Mouse (Mus musculus) bone marrow macrophage, adult 2 months (primary cell): ENCODE data around the gene Psmc3ip. TPM values are rescaled to one million over a fixed set of nuclear protein-coding genes. Genes with fewer than 3 reads are reported as not detected.

Source experiments
- H3K27ac ChIP-seq: 2 replicates; pipeline ENCODE4 v1.5.1; 2012; ENCODE audit warnings: low read depth, low read length; ENCODE audit not compliant: insufficient read depth
- H3K4me1 ChIP-seq: 2 replicates; pipeline ENCODE4 v1.6.1; 2012; ENCODE audit warnings: low read length; ENCODE audit not compliant: control insufficient read depth, insufficient read depth
- H3K4me3 ChIP-seq: 2 replicates; pipeline ENCODE4 v1.5.1; 2012; ENCODE audit warnings: mild to moderate bottlenecking, low read length, moderate library complexity; ENCODE audit not compliant: insufficient read depth
- CTCF ChIP-seq: IDR thresholded peaks from 2 replicates; pipeline ENCODE4 v1.5.1; 2012; ENCODE audit warnings: low read depth, mild to moderate bottlenecking, low read length, moderate library complexity
- POLR2A ChIP-seq: IDR thresholded peaks from 2 replicates; pipeline ENCODE4 v1.6.1; 2012; ENCODE audit warnings: mild to moderate bottlenecking, low read depth, low read length, borderline replicate concordance
- polyA plus RNA-seq: library from polyadenylated mRNA; stranded (reverse); fragments of >200 nt; gene quantifications from 2 replicates; pipeline ENCODE4 v1.2.4, GENCODE M21; 2012; ENCODE audit not compliant: missing spikeins, insufficient read depth, insufficient read length

Psmc3ip gene
- polyA plus RNA-seq, 1 experiment: 4.1 TPM

DNA sequence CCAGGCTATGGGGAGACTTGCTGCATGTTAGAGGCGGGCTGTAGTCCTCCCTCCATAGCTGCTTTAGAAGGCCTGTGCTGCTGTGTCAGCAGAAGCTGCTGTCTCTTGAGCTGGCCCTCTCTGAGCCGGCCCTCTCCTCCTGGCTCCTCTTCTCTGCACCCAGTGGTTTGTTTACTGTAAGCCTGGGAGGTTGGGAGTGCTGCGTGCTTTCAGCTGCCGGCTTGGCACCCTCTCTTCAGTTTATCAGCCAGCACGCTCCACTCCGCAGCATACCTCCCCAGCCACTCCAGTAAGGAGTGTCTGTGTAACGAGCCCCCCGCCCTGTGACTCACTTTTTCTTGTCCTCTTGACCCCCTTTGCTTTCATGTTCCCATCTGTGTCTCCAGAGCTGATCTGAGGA is 38.4 kb downstream of the Psmc3ip start:
- TF ChIP-seq CTCF (no peak), POLR2A (no peak)
- Histone ChIP-seq H3K27ac (no peak overlapping the region), H3K4me3 (no peak overlapping the region), H3K4me1 (no peaks in the 10 kb centered on the region)

DNA sequence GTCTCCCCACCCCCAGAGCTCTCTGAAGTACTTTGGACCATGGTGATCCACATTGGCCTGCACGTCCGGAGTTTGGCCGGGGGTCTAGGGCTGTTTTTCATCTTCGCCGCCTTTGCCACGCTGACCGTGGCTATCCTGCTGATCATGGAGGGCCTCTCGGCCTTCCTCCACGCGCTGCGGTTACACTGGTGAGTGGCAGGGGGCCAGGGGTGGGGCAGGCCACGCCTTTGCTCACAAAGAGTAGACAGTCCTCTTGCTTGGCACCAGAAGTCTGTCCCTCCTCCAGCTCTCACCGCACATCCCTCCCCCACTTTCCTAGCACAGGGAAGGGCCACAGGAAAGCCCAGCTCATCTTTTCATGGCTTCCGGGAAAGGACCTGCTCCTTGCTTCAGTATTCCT is 39.8 kb downstream of the Psmc3ip start:
- Histone ChIP-seq H3K27ac (no peak overlapping the region), H3K4me1 (no peaks in the 10 kb centered on the region), H3K4me3 (no peak overlapping the region)
- no peak for TF ChIP-seq CTCF
- TF ChIP-seq POLR2A: no peak

GRCm38 (mm10) chr11:101053974-101054373 is 41.3 kb downstream of the Psmc3ip start:
- Histone ChIP-seq H3K4me1 (no peaks in the 10 kb centered on the region), H3K27ac (no peak overlapping the region), H3K4me3 (no peak overlapping the region)
- TF ChIP-seq POLR2A (no peak), CTCF (no peak)

- Histone ChIP-seq H3K4me1 (no peaks in the 10 kb centered on the region), H3K4me3 (no peak overlapping the region), H3K27ac (no peak overlapping the region)
- TF ChIP-seq POLR2A: no peak
- no peak for TF ChIP-seq CTCF
These were observed 42.3 kb downstream of the Psmc3ip start for GRCm38 (mm10) chr11:101052751-101053473.

DNA sequence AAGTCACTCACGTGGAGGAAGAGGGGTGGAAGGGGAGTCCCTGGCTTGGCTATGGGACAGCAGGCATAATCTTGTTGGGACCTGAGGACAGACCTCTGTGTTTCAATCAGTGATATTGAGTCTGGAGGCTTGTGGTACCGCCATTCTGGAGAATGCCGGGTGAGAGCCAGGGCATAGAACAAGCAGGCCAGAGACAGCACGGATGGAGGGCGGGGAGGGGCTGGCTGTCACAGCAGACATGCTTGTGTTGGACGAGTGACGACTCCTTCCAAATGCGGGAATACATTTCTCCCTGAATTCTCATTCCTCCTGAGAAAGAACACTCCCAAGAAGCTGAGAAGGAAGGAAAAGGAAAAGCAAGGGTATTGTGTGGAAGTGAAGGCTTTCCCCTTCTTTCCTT is 43.6 kb downstream of the Psmc3ip start:
- Histone ChIP-seq H3K27ac (no peak overlapping the region), H3K4me3 (no peak overlapping the region), H3K4me1 (no peaks in the 10 kb centered on the region)
- TF ChIP-seq CTCF: no peak
- TF ChIP-seq POLR2A: no peak

DNA sequence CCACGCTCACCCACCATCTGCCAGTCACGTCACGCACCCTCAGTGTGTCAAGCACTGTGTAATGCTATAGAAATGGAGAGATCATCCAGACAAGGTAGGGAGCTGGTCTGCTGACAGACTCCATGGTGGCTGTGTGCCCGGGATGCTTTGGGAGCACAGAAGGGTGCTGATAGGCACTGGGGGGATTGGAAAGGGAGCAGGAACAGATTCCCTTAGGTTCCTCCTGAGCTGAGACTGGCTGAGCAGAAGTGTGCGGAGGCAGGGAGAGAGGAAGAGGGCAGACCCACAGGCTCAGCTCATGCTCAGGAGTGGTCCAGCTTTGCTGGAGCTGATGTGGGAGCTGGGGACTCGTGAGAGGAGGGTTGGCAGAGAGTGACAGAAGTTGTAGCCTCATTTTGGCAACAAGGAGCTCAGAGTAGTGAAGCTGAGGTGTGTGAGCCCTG is 44.2 kb downstream of the Psmc3ip start:
- TF ChIP-seq POLR2A (no peak), CTCF (no peak)
- Histone ChIP-seq H3K27ac (no peak overlapping the region), H3K4me1 (no peaks in the 10 kb centered on the region), H3K4me3 (no peak overlapping the region)

GRCm38 (mm10) chr11:101050359-101050758 is 44.9 kb downstream of the Psmc3ip start:
- TF ChIP-seq POLR2A: no peak
- no peak for TF ChIP-seq CTCF
- Histone ChIP-seq H3K4me1 (no peaks in the 10 kb centered on the region), H3K27ac (no peak overlapping the region), H3K4me3 (no peak overlapping the region)

DNA sequence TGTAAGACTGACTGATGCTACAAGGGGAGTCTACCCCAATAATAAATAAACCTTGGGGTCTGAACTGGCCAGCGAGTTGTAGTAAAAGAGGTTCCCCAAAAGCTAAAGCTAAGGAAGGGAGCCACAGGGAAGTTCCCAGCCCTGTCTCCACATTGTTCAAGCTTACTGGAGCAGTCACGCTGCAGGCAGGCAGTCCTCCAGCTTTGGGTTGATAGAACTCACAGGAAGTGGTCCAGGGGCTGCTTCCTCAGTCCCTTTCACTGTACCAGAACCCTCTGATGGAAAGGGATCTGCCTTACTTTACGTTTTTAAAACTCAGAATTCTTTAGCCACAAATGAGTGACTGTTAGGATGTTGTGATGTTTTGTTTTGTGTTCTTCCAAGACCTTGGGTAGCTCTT is 47.7 kb downstream of the Psmc3ip start:
- H3K4me1 ChIP-seq: no peaks in the 10 kb centered on the region
- TF ChIP-seq POLR2A: no peak
- no peak overlapping the region for H3K4me3 ChIP-seq
- no peak overlapping the region for H3K27ac ChIP-seq

- H3K27ac ChIP-seq: no peak overlapping the region
- no peak for TF ChIP-seq POLR2A
- no peak for TF ChIP-seq CTCF
- H3K4me3 ChIP-seq: no peak overlapping the region
- no peaks in the 10 kb centered on the region for H3K4me1 ChIP-seq
These were observed 48.8 kb downstream of the Psmc3ip start for GRCm38 (mm10) chr11:101046440-101046839.

GRCm38 (mm10) chr11:101045826-101046225 is 49.4 kb downstream of the Psmc3ip start:
- no peak overlapping the region for H3K4me3 ChIP-seq
- no peaks in the 10 kb centered on the region for H3K4me1 ChIP-seq
- H3K27ac ChIP-seq: no peak overlapping the region
- TF ChIP-seq POLR2A: no peak

Other genes starting within 250 kb of the Psmc3ip start
- gene Stat5b, start 244.7 kb downstream of the Psmc3ip start, polyA plus RNA-seq: 30.8 and 30.9 TPM in 2 replicates
- 16.3 and 20.7 TPM in 2 replicates for gene Stat5a, start 236.1 kb downstream of the Psmc3ip start, polyA plus RNA-seq
- gene Stat3, start 155.9 kb downstream of the Psmc3ip start, polyA plus RNA-seq: 73.3 and 76.6 TPM in 2 replicates
- 3.8 and 4.1 TPM in 2 replicates for gene Cavin1, start 124.5 kb downstream of the Psmc3ip start, polyA plus RNA-seq
- gene Atp6v0a1, start 86.0 kb downstream of the Psmc3ip start, polyA plus RNA-seq: 163 and 186 TPM in 2 replicates
- gene Naglu, start 25.4 kb downstream of the Psmc3ip start, polyA plus RNA-seq: 59.5 and 64.3 TPM in 2 replicates
- 0.60 TPM in 1 of 2 replicates, not detected in the other for gene Hsd17b1, start 17.0 kb downstream of the Psmc3ip start, polyA plus RNA-seq
- 16.5 and 19.6 TPM in 2 replicates for gene Coasy, start 12.9 kb downstream of the Psmc3ip start, polyA plus RNA-seq
- gene Mlx, start 8.2 kb downstream of the Psmc3ip start, polyA plus RNA-seq: 53.8 and 67.3 TPM in 2 replicates
- 52.2 and 62.4 TPM in 2 replicates for gene Retreg3, start 24.5 kb upstream of the Psmc3ip start, polyA plus RNA-seq
- gene Tubg1, start 24.5 kb upstream of the Psmc3ip start, polyA plus RNA-seq: 13.3 and 18.6 TPM in 2 replicates
- gene Tubg2, start 60.5 kb upstream of the Psmc3ip start, polyA plus RNA-seq: not detected in 2 replicates
- gene Cntnap1, start 75.1 kb upstream of the Psmc3ip start, polyA plus RNA-seq: 2.5 and 3.2 TPM in 2 replicates
- gene Plekhh3, start 75.9 kb upstream of the Psmc3ip start, polyA plus RNA-seq: 4.3 and 6.4 TPM in 2 replicates
- gene Ccr10, start 80.0 kb upstream of the Psmc3ip start, polyA plus RNA-seq: not detected in 2 replicates
- 48.6 and 52.5 TPM in 2 replicates for gene Ezh1, start 131.0 kb upstream of the Psmc3ip start, polyA plus RNA-seq
- gene Ramp2, start 150.6 kb upstream of the Psmc3ip start, polyA plus RNA-seq: not detected in 2 replicates
- gene Vps25, start 158.3 kb upstream of the Psmc3ip start, polyA plus RNA-seq: 111 and 114 TPM in 2 replicates
- not detected in 2 replicates for gene Wnk4, start 165.1 kb upstream of the Psmc3ip start, polyA plus RNA-seq
- gene Cntd1, start 183.6 kb upstream of the Psmc3ip start, polyA plus RNA-seq: 1.0 and 1.6 TPM in 2 replicates
- 60.1 and 63.3 TPM in 2 replicates for gene Coa3, start 183.7 kb upstream of the Psmc3ip start, polyA plus RNA-seq
- 78.3 and 80.1 TPM in 2 replicates for gene Becn1, start 206.8 kb upstream of the Psmc3ip start, polyA plus RNA-seq
- 48.8 and 53.2 TPM in 2 replicates for gene Psme3, start 220.8 kb upstream of the Psmc3ip start, polyA plus RNA-seq
- 1.1 and 1.3 TPM in 2 replicates for gene Aoc2, start 229.6 kb upstream of the Psmc3ip start, polyA plus RNA-seq
- gene Aoc3, start 235.2 kb upstream of the Psmc3ip start, polyA plus RNA-seq: 0.20 TPM in 1 of 2 replicates, not detected in the other